Mouse (Mus musculus) ES-E14 (cell line): Measurements from ENCODE around the gene Trim2.

Experiments
- CHD2 ChIP-seq: IDR thresholded peaks from 2 replicates; pipeline ENCODE4 v1.6.1; 2014; ENCODE audit warnings: mild to moderate bottlenecking, low read depth, low read length, inconsistent platforms
- HCFC1 ChIP-seq: IDR thresholded peaks from 2 replicates; pipeline ENCODE4 v1.6.1; 2012; ENCODE audit warnings: low read length, inconsistent platforms, borderline replicate concordance; ENCODE audit not compliant: insufficient read depth
- ZNF384 ChIP-seq: IDR thresholded peaks from 2 replicates; pipeline ENCODE4 v1.6.1; 2012; ENCODE audit warnings: low read depth, low read length, inconsistent platforms

DNA sequence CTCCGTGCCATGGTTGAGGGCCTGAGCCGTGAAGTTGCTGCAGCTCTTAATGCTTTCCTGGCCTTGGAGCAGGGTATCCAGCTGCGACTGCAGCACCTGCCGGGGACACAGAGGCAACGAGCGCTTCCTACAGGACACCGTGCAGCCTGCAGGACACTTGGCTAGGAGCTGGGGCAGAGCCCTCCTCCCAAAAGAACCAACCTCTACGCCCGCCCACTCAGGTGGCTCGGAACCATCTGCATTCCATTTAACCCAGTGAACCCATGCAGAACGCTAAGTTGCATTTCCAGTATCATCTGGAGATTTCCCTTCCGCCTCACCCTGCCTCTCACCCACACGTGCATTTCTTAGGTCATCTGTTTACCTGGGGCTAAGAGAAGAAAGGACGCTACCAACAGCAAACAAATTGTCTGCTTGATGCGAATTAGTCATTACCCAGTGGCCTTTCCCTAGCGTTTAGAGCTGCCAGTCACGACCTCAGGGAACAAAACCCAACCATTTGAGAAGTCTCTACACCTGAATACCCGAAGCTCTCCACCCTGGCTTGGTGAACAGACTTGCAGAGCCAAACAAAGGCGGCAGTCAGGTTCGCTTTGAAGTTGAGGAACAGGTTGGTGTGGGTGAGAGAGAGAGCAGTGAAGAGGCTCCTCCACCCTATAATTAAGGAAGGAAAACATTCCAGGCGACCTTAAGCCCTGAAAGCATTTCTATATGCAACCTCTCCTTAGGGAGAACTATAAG, 115.4 kb downstream of the Trim2 start:
- TF ChIP-seq HCFC1 (no peak), ZNF384 (no peak), CHD2 (no peak)
